Mouse (Mus musculus): ENCODE data around the gene Prkn.

DNA sequence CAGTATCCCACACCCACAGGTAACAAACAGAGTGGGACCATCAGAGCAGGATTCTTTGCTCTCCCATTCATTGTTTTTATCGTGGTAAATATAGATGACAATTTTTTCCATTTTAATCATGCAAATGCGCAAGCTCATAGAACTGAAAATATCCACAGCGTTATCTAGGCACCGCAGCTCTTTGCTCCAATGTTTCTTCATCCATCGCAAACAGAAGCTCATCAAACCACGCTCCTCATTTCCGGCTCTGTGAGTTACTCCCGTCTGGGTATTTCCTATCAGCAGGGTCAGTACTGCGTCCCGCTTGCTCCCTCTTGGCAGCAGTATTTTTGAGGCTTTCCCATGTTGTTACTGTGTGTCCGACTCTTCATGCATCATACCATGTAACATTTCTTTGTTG, 1022.8 kb downstream of the Prkn start:
- TF ChIP-seq USF1 (IDR thresholded peaks at IDR 0.05; ENCODE audit: low read depth, low read length) (no peak), EP300 (IDR thresholded peaks at IDR 0.05; ENCODE audit: low read depth in 1 of 2, low read length in 2 of 2) (peak; percentile 76 to 77), CHD1 (IDR thresholded peaks at IDR 0.05; ENCODE audit: low read depth, low read length) (no peak), POLR2AphosphoS5 (IDR thresholded peaks at IDR 0.05; ENCODE audit: borderline replicate concordance, low read depth, low read length) (no peak), ZKSCAN1 (IDR thresholded peaks at IDR 0.05; ENCODE audit: low read depth, low read length) (no peak), SIN3A (IDR thresholded peaks at IDR 0.05; ENCODE audit: low read length) (no peak), CTCF (IDR thresholded peaks at IDR 0.05 in 2 of 3, conservative IDR thresholded peaks at IDR 0.05 in 1 of 3; ENCODE audit: control insufficient read depth in 1 of 3, insufficient read depth in 1 of 3, low read depth in 2 of 3, low read length in 3 of 3, poor library complexity in 1 of 3, severe bottlenecking in 1 of 3) (no peak), POLR2A (IDR thresholded peaks at IDR 0.05; ENCODE audit: control insufficient read depth in 1 of 2, insufficient read depth in 1 of 2, low read depth in 1 of 2, low read length in 2 of 2, poor library complexity in 1 of 2) (peak in 1 of 2 experiments; percentile 38; a peak in 1 of 4 replicates)

Measured in MEL (cell line).